Mouse (Mus musculus) midbrain, embryonic 15.5 days (tissue): ENCODE results near the gene Pigr. TPM values are rescaled to one million over a fixed set of nuclear protein-coding genes. Genes with fewer than 3 reads are reported as not detected.
A peak's percentile ranks its signal among the peaks of the same experiment; 100 is the strongest.

Experiments
- ATAC-seq: fragments of 200-750 bp; cut with Nextera tagmentation; replicated peaks from 2 replicates; pipeline ENCODE4 v1.8.0; 2017; ENCODE audit warnings: moderate TSS enrichment
- H3K27ac ChIP-seq: fragments of 300-500 bp; sonication (generic); 2 replicates; pipeline ENCODE4 v1.5.1; 2015; ENCODE audit warnings: mild to moderate bottlenecking, inconsistent platforms
- H3K27me3 ChIP-seq: fragments of 300-500 bp; sonication (generic); replicated peaks from 2 replicates; pipeline ENCODE4 v1.6.1; 2015; ENCODE audit warnings: inconsistent platforms
- H3K36me3 ChIP-seq: fragments of 300-500 bp; sonication (generic); replicated peaks from 2 replicates; pipeline ENCODE4 v1.6.1; 2015; ENCODE audit warnings: inconsistent platforms
- H3K4me1 ChIP-seq: fragments of 300-500 bp; sonication (generic); 2 replicates; pipeline ENCODE4 v1.6.1; 2015; ENCODE audit warnings: inconsistent platforms
- H3K4me2 ChIP-seq: fragments of 300-500 bp; sonication (generic); 2 replicates; pipeline ENCODE4 v1.6.1; 2015; ENCODE audit warnings: inconsistent platforms, mild to moderate bottlenecking, moderate library complexity
- H3K4me3 ChIP-seq: fragments of 300-500 bp; sonication (generic); 2 replicates; pipeline ENCODE4 v1.5.1; 2015; ENCODE audit warnings: mild to moderate bottlenecking, inconsistent platforms
- H3K9ac ChIP-seq: fragments of 300-500 bp; sonication (generic); 2 replicates; pipeline ENCODE4 v1.6.1; 2015; ENCODE audit warnings: mild to moderate bottlenecking, inconsistent platforms
- H3K9me3 ChIP-seq: fragments of 300-500 bp; sonication (generic); 2 replicates; pipeline ENCODE4 v1.6.1; 2016; ENCODE audit warnings: inconsistent platforms
- WGBS: fragments of 180-500 bp; shearing (Covaris S2); methylation state at CpG from one replicate; pipeline ENCODE4 v1.1.7; 2015; ENCODE audit warnings: mixed read lengths; 5-methylcytosine and 5-hydroxymethylcytosine counted together
- polyA plus RNA-seq: library from polyadenylated mRNA; unstranded; fragments of >200 nt; fragmentation: Nextera tagmentation; extraction: Ambion mirVana; gene quantifications from 2 replicates; pipeline ENCODE4 v1.2.1, GENCODE M21; 2015

The Pigr gene
- polyA plus RNA-seq, 1 experiment from 2014 or later: not detected

DNA sequence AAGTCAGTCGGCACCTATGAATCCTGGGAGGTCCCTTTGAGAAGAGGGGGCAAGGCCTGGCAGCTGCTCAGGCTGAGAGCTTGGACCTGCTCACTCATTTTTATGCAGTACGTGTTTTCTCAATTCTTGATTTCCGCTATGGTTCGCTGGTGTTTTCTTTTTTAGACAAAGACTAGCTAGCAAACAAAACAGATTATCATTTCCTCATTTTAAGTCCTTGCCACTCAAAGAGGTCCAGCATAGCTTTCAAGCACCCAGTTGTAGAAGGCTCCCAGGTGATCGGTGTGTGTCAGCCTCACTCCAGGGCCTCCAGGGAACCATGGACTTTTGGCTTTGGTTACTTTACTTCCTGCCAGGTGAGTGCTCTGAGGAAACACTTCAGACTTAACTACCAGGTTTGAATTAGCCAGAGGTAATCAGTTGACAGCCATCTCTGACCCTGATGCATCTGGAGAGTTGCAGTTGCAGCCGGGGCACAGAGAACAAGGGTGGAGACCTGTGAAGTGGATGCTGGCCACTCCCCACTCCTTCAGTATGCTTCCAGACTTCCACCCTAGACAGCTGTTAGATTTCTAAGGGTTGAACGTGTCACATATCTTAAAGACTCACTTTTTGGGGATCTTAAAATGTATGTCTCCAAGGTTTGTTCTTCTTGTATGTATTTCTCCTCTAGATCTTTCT lies 39.2 kb downstream of the Pigr start, which contains the start of gene Fcmr:
TSS of gene Fcmr (plus strand) at position 129 of the 681 bp plus-strand sequence.
- Histone ChIP-seq H3K9ac (no peak within 1 kb of the TSS), H3K9me3 (no peaks in the 10 kb centered on the region), H3K36me3 (no peaks in the 10 kb centered on the region), H3K27ac (no peak within 1 kb of the TSS), H3K27me3 (no peaks in the 10 kb centered on the region), H3K4me2 (no peak within 1 kb of the TSS), H3K4me3 (no peak within 1 kb of the TSS), H3K4me1 (no peaks in the 10 kb centered on the region)
- 70% methylated on average over 7 of the region's 7 CpGs for WGBS
- no peak for ATAC-seq

DNA sequence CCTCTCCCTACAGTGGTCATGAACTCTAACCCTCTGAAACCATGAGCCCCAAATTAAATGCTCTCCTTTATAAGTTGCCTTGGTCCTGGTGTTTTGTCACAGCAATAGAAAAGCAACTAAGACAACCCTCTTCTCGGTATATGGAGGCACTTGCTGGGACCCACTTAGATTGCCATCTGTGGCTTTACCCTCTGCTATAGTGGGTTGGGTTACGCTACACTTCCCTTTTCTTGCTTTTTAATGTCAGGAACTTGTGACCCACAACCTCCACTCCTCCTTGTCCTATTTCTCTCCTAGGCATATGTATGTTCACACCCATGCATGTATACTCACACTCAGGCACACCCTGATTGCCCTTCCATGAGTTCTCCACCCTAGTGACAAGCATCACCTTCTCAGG lies 46.4 kb downstream of the Pigr start:
- H3K4me1 ChIP-seq: 0 out of 2 replicates have a peak, but pooled peaks cover 1% of the 10 kb centered on the region
- H3K36me3 ChIP-seq: no peaks in the 10 kb centered on the region
- no peak overlapping the region for H3K27ac ChIP-seq
- H3K4me3 ChIP-seq: no peak overlapping the region
- WGBS: 92% methylated on average over 2 of the region's 2 CpGs
- peaks cover 4% of the 10 kb centered on the region for H3K27me3 ChIP-seq
- H3K4me2 ChIP-seq: no peak overlapping the region
- no peak overlapping the region for H3K9ac ChIP-seq
- no peaks in the 10 kb centered on the region for H3K9me3 ChIP-seq
- ATAC-seq: no peak

DNA sequence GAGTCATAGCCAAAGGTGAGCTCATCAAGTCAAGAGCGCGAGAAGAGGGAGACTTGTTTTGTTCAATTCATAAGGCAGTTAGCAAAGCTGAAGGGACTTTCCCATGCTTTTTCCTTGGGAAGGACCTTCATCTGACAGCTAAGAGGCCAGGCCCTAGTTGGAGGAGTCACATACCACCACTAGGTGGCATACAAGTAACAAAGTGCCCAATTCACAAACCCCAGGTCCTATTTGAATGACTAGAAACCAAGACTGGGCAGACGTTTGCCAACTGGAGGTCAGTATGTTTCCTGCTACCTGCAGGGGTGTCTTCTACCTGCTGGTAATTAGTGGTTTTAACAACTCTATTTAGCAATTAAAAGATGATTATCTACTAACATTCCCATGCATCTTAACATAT lies 48.7 kb downstream of the Pigr start:
- H3K4me3 ChIP-seq: no peak overlapping the region
- peaks cover 13% of the 10 kb centered on the region for H3K27me3 ChIP-seq
- 0 out of 2 replicates have a peak, but pooled peaks cover 3% of the 10 kb centered on the region for H3K4me1 ChIP-seq
- H3K27ac ChIP-seq: no peak overlapping the region
- no peak overlapping the region for H3K9ac ChIP-seq
- 46% methylated on average over 3 of the region's 3 CpGs for WGBS
- peak; percentile 62; the same call in 1 of the 2 replicates for ATAC-seq
- no peaks in the 10 kb centered on the region for H3K9me3 ChIP-seq
- no peak overlapping the region for H3K4me2 ChIP-seq
- H3K36me3 ChIP-seq: no peaks in the 10 kb centered on the region

DNA sequence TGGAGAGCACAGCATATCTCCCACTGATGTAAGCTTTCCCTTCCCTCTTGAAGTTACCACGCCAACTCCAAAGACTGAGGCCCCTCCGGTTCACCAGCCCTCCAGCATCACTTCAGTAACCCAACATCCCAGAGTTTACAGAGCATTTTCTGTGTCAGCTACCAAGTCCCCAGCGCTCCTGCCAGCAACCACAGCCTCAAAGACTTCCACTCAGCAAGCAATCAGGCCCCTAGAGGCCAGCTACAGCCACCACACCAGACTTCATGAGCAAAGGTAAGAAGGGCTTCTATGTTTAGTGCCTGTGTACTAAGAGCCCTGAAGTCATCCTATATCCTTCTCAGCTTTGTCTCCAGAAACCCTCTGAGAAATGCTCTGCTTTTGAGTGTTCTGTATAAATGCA lies 49.4 kb downstream of the Pigr start:
- WGBS: 68% methylated on average over 3 of the region's 3 CpGs
- H3K9me3 ChIP-seq: no peaks in the 10 kb centered on the region
- no peak overlapping the region for H3K4me2 ChIP-seq
- ATAC-seq: no peak
- H3K9ac ChIP-seq: no peak overlapping the region
- H3K27me3 ChIP-seq: peaks cover 15% of the 10 kb centered on the region
- no peak overlapping the region for H3K4me3 ChIP-seq
- H3K4me1 ChIP-seq: 0 out of 2 replicates have a peak, but pooled peaks cover 3% of the 10 kb centered on the region
- H3K36me3 ChIP-seq: no peaks in the 10 kb centered on the region
- H3K27ac ChIP-seq: no peak overlapping the region

DNA sequence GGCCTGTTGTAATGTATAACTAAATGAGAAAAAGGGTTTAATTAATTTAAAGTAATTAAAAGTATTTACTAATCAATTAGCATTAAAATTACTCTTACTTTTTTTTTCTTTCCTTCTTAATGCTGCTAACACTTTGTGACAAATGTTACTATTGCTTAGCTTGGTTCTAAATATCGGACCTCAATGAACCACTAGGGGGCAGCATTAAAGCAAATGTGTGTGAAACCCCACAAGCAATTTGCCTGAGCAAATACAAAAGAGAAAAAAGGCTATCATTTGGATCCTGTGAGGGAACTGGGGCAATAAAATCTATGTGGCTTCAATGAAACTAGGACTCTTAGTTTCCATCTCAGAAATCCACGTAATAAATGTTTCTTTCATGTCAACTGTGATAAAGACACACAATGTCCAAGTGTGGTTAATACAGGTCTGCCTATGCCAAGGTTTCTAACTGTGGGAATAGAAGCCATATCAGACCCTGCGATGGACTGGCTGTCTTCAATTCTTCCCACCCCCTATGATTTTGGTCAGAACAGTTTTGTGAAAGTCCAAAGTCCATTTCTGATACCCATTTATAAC lies 50.5 kb downstream of the Pigr start:
- Histone ChIP-seq H3K4me1 (0 out of 2 replicates have a peak, but pooled peaks cover 3% of the 10 kb centered on the region), H3K4me3 (no peak overlapping the region), H3K36me3 (no peaks in the 10 kb centered on the region), H3K27ac (no peak overlapping the region), H3K9me3 (no peaks in the 10 kb centered on the region), H3K9ac (no peak overlapping the region), H3K27me3 (peaks cover 15% of the 10 kb centered on the region), H3K4me2 (no peak overlapping the region)
- no peak for ATAC-seq
- 28% methylated on average over 3 of the region's 3 CpGs for WGBS

DNA sequence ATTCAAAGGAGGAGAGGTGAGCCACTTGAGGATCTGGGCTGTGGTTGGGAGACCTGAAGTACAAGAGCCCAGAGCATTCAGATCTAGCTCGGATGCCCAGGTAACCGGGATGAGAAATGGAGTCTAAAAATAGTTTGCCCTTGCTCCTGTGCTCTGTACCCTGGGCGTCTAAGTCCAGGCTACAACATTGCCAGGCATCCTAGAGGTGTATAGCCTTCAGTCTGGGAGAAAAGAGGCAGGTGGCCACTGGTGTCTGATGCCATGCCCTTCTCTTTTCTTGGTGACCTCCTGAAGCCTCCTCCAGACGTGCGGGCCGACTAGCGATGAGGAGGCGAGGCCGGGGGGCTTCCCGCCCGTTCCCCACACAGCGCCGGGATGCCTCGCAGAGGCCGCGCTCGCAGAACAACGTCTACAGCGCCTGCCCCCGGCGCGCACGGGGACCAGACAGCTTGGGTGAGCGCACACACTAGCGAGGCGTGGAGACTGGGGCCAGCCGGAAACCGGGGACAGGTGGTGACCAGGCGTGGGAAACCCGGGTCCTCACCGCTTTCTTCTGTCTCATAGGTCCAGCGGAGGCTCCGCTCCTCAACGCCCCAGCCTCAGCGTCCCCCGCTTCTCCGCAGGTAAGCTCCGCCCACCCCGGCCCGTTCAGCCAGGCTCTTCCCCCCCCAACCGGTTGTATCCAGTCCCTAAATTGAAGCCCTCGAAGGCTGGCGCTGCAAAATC lies 51.6 kb downstream of the Pigr start:
- Histone ChIP-seq H3K36me3 (no peaks in the 10 kb centered on the region), H3K9ac (peak overlapping the region; percentile 50), H3K4me1 (0 out of 2 replicates have a peak, but pooled peaks cover 3% of the 10 kb centered on the region), H3K4me3 (peak overlapping the region; percentile 48), H3K4me2 (peak overlapping the region; percentile 84), H3K27me3 (peaks cover 15% of the 10 kb centered on the region), H3K9me3 (no peaks in the 10 kb centered on the region), H3K27ac (no peak overlapping the region)
- 3% methylated on average over 43 of the region's 43 CpGs for WGBS
- ATAC-seq: peak; percentile 86

DNA sequence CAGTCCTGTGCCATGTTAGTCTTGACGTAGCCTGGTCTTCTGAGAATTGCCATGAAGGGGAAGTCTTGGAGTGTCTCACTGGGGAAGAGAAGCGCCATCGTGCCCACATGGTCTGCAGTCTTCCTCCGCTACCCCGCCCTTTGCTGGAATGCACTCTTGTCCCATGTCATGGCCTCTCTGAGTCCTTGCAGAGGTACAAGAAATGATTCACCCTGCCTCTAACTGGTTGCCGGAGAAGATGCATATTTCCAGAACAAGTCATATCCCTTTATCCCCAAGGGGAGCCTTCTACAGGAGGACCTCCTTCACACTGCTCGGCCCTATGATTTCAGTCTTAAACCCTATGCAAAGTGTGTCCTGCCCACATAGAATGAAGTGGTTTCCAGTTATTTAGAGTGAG lies 53.4 kb downstream of the Pigr start:
- Histone ChIP-seq H3K4me3 (no peak overlapping the region), H3K36me3 (no peaks in the 10 kb centered on the region), H3K27ac (no peak overlapping the region), H3K9ac (no peak overlapping the region), H3K4me1 (0 out of 2 replicates have a peak, but pooled peaks cover 3% of the 10 kb centered on the region), H3K9me3 (no peaks in the 10 kb centered on the region), H3K4me2 (no peak overlapping the region), H3K27me3 (peaks cover 15% of the 10 kb centered on the region)
- ATAC-seq: no peak
- 91% methylated on average over 7 of the region's 7 CpGs for WGBS

DNA sequence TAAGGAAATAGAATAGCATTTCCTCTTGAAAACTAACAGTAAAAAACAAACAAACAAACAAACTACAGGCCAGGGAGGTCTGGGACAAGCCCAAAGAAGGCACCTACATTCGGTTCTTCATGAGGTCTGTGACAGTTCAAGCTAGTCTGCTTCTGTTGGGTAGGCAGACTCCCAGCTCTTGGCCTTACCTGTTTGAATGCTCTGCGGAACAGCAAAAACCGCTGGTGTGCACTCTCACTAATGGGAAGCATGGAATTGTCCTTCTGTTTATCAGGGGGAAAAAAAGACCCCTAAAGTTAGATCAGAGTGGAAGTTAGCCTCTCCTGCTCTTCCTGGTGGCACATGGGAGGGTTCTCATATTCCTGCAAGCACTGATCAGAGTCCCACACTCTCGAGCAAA lies 56.7 kb downstream of the Pigr start:
- Histone ChIP-seq H3K9ac (no peak overlapping the region), H3K27me3 (peaks cover 10% of the 10 kb centered on the region; the same call in 1 of the 2 replicates), H3K9me3 (no peaks in the 10 kb centered on the region), H3K4me1 (no peaks in the 10 kb centered on the region), H3K4me3 (no peak overlapping the region), H3K36me3 (no peaks in the 10 kb centered on the region), H3K27ac (no peak overlapping the region), H3K4me2 (no peak overlapping the region)
- ATAC-seq: no peak
- WGBS: 88% methylated on average over 4 of the region's 4 CpGs

DNA sequence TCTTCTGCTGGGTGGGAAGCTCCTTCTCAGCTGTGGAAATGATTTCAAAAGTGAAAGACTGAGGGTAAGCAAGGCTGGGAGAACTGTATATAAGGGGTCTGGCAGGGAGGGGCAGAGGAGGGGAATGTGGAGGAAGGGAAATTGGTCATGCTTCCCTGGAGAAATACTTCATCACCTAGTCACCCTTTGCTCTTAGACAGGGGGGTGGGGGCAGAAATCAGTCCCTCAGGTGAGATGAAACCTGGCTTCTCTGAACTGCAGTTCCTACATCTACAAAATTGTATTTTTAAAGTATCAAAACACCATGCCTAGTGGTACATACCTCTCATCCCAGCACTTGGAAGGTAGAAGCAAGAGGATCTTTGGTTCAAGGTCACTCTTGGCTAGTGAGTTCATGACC lies 60.9 kb downstream of the Pigr start, which contains the start of gene Il24:
TSS of gene Il24 (minus strand) at position 101 of the 400 bp plus-strand sequence.
- H3K27ac ChIP-seq: no peak within 1 kb of the TSS
- no peaks in the 10 kb centered on the region for H3K27me3 ChIP-seq
- no peak within 1 kb of the TSS for H3K4me2 ChIP-seq
- H3K36me3 ChIP-seq: no peaks in the 10 kb centered on the region
- H3K4me1 ChIP-seq: no peaks in the 10 kb centered on the region
- ATAC-seq: no peak
- H3K9me3 ChIP-seq: no peaks in the 10 kb centered on the region
- H3K4me3 ChIP-seq: no peak within 1 kb of the TSS
- no peak within 1 kb of the TSS for H3K9ac ChIP-seq

DNA sequence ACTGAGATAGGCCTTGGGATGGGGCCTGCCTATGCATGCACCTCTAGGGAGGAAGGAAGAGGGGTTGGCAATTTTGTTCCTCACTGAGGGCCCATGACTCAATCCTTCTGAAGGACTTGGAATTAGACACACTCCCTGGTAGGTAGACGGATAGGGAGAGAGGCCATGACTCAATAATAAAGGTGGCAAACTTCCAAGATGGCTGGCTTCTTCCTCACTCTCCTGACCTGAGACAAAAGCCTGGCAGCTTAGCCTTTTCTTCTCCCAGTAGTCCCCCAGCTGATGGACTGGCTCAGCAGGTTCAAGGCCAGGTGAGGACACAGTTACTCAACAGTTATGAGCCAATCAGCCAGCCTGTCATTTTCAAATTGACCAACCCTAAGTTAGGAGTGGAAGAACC lies 66.0 kb downstream of the Pigr start:
- Histone ChIP-seq H3K27me3 (no peaks in the 10 kb centered on the region), H3K27ac (no peak overlapping the region), H3K4me1 (no peaks in the 10 kb centered on the region), H3K9me3 (no peaks in the 10 kb centered on the region), H3K4me2 (no peak overlapping the region), H3K9ac (no peak overlapping the region), H3K36me3 (no peaks in the 10 kb centered on the region), H3K4me3 (no peak overlapping the region)
- 61% methylated on average over 1 of the region's 1 CpGs for WGBS
- ATAC-seq: no peak

DNA sequence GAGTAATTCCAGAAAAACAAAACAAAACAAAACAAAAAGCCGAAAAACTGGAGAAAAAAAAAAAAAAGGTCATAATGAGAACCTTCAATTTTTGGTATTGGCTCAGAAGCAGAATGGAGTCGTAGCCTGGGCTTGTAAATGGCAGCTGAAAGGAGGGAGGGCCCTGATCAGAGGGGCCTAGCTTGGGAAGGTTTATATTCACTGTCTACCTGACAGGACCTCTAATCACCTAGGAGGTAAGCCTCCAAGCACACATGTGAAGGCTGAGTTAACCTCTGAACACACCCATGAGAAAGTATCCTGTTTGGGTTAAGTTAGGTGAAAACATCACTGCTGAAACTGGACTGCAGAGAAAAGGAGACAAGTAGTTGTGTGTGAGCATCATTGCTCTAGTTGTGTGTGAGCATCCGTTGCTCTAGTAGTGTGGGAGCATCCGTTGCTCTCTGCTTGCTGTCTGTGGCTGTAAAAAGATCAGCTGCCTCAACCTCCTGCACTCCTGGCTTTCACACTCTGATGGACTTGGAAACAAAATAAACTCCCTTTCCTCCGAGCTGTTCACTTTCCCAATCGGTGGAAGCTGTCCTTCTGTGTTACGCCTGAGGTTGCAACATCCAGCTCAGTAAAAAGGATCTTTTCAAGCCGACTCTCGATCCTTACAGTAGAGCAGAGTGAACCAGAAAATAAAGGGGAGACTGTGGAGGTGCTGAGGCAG lies 67.0 kb downstream of the Pigr start:
- no peak for ATAC-seq
- Histone ChIP-seq H3K27me3 (no peaks in the 10 kb centered on the region), H3K9me3 (no peaks in the 10 kb centered on the region), H3K27ac (no peak overlapping the region), H3K4me1 (no peaks in the 10 kb centered on the region), H3K4me2 (no peak overlapping the region), H3K36me3 (no peaks in the 10 kb centered on the region), H3K9ac (no peak overlapping the region), H3K4me3 (no peak overlapping the region)
- 69% methylated on average over 9 of the region's 9 CpGs for WGBS

DNA sequence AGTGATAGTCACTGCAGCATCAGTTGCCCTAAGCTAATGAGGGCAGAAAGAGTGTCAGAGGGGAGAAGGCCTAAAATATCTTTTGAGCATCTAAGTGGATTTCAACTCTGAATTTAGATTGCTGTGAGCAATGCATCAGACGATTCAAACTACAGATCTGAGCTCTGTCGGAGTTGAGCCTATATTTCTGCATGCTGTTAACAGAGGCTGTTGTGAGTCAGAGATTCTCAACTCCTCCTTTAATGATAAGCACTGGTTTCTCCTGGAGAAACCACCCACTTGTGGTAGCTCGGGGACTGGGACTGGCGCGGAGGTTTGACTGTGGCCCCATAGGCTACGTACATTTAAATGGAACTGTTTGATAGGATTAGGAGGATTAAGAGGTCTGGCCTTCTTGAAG lies 68.0 kb downstream of the Pigr start:
- no peak overlapping the region for H3K4me3 ChIP-seq
- H3K4me2 ChIP-seq: no peak overlapping the region
- no peaks in the 10 kb centered on the region for H3K27me3 ChIP-seq
- no peak overlapping the region for H3K9ac ChIP-seq
- no peaks in the 10 kb centered on the region for H3K4me1 ChIP-seq
- WGBS: 24% methylated on average over 6 of the region's 6 CpGs
- no peaks in the 10 kb centered on the region for H3K36me3 ChIP-seq
- H3K9me3 ChIP-seq: no peaks in the 10 kb centered on the region
- ATAC-seq: no peak
- no peak overlapping the region for H3K27ac ChIP-seq
